Mouse (Mus musculus) liver, embryonic 14 days (tissue): ENCODE results near the gene Slc4a3. TPM values are rescaled to one million over a fixed set of nuclear protein-coding genes. Genes with fewer than 3 reads are reported as not detected.

Experiments
- polyA plus RNA-seq: library from polyadenylated mRNA; depleted of rRNA; stranded (reverse); fragments of >200 nt; gene quantifications from 2 replicates; pipeline ENCODE4 v1.2.3, GENCODE M21; 2012; rRNA removed

Slc4a3 gene
- 0.96 and 0.97 TPM in 2 replicates for polyA plus RNA-seq

DNA sequence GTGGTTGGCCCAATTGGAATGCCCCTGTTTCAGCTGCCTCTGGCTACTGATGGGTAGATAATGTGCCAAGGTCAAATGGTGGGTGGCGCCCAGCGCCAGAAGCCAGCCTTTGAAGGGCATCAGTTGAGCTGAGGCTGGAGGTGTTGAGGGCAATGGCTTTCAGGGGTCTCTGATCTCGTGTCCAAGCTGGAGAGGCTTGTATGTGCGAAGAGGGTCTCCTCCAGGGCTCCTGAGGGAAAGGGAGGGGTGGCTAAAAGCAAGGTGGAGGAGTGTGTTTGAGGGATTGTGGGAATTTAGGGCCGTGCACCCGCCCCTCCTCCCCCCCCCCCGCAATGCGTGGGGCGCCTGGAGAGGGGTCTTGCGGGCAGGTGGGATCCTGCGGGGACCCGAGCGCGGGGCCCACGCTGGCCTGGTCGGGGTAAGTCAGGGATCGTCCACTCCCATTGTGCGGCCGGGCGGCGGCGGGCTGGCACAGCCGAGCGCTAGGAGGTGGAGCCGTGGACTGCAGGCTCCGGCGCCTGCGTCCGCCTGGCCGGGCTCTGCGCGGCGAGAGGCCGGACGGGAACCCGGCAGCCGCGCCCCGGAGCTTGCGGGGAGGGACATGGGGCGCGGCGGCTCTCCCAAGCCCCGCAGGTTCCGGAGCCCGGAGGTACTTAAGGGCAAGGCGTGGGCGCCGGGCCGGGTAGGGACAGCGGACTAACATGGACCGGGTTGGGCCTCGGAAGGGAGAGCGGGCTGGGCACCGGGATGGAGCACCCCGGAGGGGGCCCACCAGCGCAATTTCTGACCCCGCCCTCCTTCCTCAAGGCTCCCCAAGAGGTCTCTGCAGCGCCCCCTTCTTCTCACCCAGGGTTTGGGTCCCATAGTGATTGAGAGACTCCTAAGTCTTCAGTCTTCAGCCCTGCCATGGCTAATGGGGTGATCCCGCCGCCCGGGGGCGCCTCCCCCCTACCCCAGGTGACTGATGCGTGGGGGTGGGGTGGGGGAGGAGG, at the start of gene Slc4a3:
Slc4a3 (plus strand) TSS at position 302 of the 992 bp plus-strand sequence.

DNA sequence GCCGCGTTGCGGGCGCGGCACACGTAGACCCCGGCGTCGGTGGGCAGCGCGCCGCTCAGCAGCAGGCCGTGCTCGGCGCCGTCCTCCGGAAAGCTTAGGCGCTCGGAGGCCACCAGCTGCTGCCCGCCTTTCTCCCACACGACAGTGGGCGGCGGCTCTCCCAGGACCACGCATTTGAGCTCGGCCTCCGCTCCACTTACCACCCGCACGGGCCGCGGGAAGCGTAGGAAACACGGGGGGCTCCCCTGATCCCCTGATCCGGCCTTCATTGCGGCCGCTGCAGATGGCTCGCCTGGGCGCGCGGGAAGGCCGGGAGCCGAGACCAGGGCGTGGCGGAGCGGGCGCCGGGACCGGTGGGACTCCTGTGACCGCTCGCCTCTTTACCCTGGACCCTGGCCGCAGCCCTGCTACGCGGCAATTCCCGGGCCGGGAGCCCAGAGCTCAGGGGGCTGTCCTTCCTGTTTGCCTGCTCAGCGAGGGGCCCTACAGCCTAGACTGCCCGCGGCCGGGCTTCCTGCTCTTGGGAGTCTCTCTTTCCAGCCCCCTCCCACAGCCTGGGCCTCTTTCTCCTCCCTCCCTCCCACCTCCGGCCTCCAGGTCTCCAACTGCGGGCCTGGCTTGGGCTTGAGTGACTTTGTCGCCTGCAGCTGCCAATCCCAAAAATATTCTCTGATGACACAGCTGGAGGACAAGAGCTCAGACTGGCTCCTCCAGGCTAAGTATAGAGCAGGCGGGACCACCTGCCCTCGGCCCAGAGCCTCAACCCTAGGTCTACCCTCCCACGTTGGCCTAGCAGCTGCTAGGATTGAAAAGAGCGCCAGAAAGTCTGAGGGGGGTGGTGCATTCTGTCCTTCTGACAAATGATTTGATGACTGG, 39.9 kb upstream of the Slc4a3 start, which contains the start of gene Obsl1:
Obsl1 (minus strand) TSS at position 497 of the 876 bp plus-strand sequence.

DNA sequence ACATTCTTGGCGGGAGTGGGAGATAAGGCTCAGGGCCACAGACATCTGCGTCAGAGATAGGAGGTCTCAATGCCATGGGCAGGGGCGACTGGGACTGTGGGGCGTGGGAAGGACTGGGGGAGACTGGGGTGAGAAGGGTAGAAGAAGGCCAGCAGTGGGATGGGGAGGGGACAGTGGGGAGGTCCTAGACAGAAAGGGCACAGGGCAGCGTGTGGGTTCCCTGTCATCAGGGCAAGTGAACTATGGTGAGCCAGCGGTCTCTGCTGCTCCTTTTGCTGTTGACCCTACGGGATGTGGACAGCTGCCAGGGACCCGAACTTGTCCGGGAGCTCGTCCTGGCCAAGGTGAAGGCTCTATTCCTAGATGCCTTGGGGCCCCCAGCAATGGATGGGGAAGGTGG, 39.1 kb upstream of the Slc4a3 start, which contains the start of gene Inha:
Inha (plus strand) TSS at position 72 of the 400 bp plus-strand sequence.

DNA sequence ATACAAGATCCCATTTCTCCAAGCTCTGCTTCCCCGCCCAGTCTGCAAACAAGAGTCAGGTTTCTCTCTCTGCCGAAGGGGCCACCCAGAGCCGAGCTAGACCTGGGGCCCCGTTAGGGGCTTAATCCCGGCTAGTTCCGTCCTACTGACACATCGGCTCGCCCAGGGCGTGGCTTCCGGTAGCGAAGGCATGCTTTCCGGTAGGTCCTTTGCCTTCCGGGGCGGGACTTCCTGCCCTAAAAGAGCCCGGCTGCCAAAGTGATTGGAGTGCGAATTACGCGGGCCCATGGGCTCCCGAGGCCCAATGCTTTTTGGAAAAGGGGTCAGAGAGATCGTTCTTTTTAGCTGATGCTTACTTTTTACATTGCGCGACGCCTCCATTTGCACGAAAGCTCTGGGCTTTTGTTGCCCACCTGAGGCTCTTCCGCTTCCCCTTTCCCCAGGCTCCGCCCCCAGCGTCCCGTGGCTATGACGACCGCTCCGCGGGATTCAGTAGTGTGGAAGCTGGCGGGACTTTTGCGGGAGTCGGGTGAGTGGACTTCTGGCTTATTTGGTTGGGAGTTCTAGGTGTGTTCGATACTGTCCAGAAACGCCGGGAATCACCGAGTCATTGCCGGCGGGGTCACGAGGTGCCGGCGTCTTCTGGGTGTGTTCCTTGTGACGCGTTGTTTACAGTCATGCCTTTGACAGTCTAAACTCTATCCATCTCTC, 24.6 kb upstream of the Slc4a3 start, which contains the start of gene Stk11ip:
Stk11ip (plus strand) TSS at position 209 of the 711 bp plus-strand sequence.

Other genes with a start within 250 kb of the Slc4a3 start
- gene Dnpep, start 228.3 kb upstream of the Slc4a3 start, polyA plus RNA-seq: 32.9 and 37.6 TPM in 2 replicates
- gene Des, start 185.9 kb upstream of the Slc4a3 start, polyA plus RNA-seq: 1.1 and 2.3 TPM in 2 replicates
- 6.7 and 7.5 TPM in 2 replicates for gene Speg, start 171.0 kb upstream of the Slc4a3 start, polyA plus RNA-seq
- gene Gmppa, start 110.3 kb upstream of the Slc4a3 start, polyA plus RNA-seq: 31.7 and 35.4 TPM in 2 replicates
- 0.03 and 0.06 TPM in 2 replicates for gene Asic4, start 95.8 kb upstream of the Slc4a3 start, polyA plus RNA-seq
- gene Chpf, start 67.0 kb upstream of the Slc4a3 start, polyA plus RNA-seq: 3.7 and 4.0 TPM in 2 replicates
- 0.09 and 0.12 TPM in 2 replicates for gene Tmem198, start 66.7 kb upstream of the Slc4a3 start, polyA plus RNA-seq
- gene Obsl1, start 39.8 kb upstream of the Slc4a3 start, polyA plus RNA-seq: 8.2 and 10.1 TPM in 2 replicates
- gene Inha, start 39.2 kb upstream of the Slc4a3 start, polyA plus RNA-seq: 1.4 and 1.5 TPM in 2 replicates
- gene Stk11ip, start 24.7 kb upstream of the Slc4a3 start, polyA plus RNA-seq: 5.3 and 6.2 TPM in 2 replicates